Mouse (Mus musculus): ENCODE data around the gene Oscp1.

- no peak for TF ChIP-seq CTCF (IDR thresholded peaks at IDR 0.05; ENCODE audit: low read depth, low read length)
- no peak for TF ChIP-seq POLR2A (IDR thresholded peaks at IDR 0.05; ENCODE audit: extremely low read depth, insufficient read depth, low read length)
Measured at GRCm38 (mm10) chr4:126115411-126115810, 57.0 kb downstream of the Oscp1 start.

Measured in liver, adult 2 months (tissue).